Mouse (Mus musculus) frontal cortex, postnatal 36 days (tissue): ENCODE measurements around the gene Slc30a10.

Experiments
- DNase-seq, 2 experiments: peaks; one replicate each; pipeline ENCODE4 v3.0.0; 2022; ENCODE audit warnings: low spot score in 2 of 2

The Slc30a10 gene

DNA sequence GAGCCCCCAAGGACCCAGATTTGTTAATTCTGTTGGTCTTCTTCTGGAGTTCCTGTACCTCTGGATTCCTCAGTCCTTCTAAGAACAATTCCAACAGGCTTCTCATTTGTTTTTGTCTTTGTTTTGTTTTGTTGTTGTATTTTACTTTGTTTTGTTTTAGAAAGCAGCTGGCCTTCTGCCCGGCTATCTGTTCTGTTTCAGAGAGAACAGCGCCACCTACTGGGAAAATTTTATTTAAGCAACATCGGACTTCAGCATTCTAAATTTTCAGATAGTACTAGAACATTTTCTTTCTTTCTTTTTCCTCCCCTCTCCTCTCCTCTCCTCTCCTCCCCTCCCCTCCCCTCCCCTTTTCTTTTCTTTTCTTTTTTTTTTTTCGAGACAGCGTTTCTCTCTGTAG lies 62.9 kb downstream of the Slc30a10 start:
- DNase-seq = peak in 1 of 2 experiments; percentile 42
